Mouse (Mus musculus): ENCODE results near the gene Zfp708.
"Not testable (repeated sequence)": the region's sequence is repeated elsewhere in the genome, so short reads cannot be mapped to it uniquely, and the experiment has no call there.

Zfp708 gene

GRCm38 (mm10) chr13:67097876-67098275 lies at the start of gene Zfp708:
Zfp708 (minus strand) TSS chr13:67097976.
- no peak for DNase-seq (ENCODE audit: low spot score in 2 of 2)

- peak; percentile 70 to 85 for DNase-seq (ENCODE audit: low spot score in 2 of 2)
Observed at GRCm38 (mm10) chr13:67128038-67128721, 30.4 kb upstream of the Zfp708 start.

DNA sequence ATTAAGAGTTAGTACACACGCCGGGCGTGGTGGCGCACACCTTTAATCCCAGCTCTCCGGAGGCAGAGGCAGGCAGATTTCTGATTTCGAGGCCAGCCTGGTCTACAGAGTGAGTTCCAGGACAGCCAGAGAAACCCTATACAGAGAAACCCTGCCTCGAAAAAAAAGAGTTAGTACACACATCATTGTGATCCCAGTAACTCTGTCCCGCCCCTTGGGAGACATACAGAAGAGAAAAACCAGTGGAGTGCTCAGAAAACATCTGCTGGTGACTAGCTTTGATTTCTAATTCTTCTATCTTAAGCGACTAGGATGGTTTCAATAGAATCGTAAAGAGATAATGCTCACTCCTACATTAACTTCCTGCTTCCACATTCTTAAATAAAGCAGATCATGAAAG lies 29.7 kb upstream of the Zfp708 start:
- DNase-seq (ENCODE audit: low spot score in 2 of 2): not testable (repeated sequence)

DNA sequence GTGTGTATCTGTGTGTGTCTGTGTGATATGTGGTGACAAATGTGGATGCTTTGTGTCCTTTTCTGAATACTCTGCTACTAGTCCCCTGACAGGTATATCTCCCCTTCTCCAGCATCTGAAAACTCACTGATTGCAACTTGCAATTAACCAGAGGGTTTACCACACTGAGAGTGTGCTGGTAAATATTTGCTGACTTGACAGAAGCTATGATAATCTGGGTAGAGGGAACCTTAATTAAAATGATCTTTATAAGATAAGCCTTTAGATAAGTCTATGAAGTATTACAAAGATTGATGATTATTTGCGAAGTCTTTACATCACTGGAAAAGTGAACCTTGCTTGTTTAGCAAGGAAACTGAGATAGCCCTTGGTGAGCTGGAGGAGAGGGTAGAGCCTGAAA lies 26.7 kb upstream of the Zfp708 start:
- no peak for DNase-seq (ENCODE audit: low spot score in 2 of 2)

GRCm38 (mm10) chr13:67121360-67121759 lies 23.6 kb upstream of the Zfp708 start, which contains the start of gene Zfp759:
Zfp759 (plus strand) TSS chr13:67121660.
- not testable (repeated sequence) for DNase-seq (ENCODE audit: low spot score in 2 of 2)

- not testable (repeated sequence) for DNase-seq (ENCODE audit: low spot score in 2 of 2)
Observed at GRCm38 (mm10) chr13:67116163-67116562, 18.4 kb upstream of the Zfp708 start, which contains the start of gene Rslcan18. Rslcan18 (minus strand) TSS chr13:67116263.

DNA sequence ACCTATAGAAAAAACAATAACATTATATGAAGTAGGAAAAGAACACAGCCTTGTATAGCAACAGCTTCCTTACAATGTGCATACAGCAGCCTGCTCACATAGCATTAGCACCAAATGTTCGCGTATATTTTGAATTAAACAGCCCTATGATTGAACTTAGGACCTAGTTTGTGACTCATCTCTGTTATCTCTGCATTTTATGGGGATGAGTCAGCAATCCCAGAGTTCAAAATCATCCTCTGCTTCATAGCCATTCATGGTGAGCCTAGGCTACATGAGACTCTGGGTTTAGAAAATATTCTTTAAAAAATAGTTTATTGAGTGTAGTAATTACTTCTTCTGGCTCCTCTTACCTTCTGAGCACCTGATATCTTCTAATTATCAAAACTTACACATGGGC lies 15.5 kb upstream of the Zfp708 start:
- DNase-seq (ENCODE audit: low spot score in 2 of 2): no peak

DNA sequence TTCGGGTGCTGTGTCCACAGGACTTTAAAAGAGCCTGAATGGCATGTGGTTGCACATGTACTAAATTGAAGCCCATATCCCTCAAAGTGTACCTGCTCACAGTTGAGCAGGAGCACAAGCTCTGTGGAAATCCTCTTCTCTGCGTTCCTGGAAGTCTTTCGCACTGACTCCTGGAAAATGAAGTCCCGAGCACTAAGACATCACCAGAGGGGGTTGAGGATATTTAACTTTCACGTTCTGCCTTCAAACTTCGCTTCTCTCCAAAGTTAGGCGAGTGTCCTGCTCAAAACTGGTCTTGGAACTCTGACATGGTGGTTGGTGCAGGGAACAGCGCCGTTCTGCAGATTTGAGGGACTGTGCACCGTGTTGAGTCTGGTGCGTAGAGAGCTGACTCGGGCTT lies 14.3 kb upstream of the Zfp708 start:
- DNase-seq (ENCODE audit: low spot score in 2 of 2): peak in 1 of 2 experiments; percentile 12

- no peak for DNase-seq (ENCODE audit: low spot score in 2 of 2)
Observed at GRCm38 (mm10) chr13:67108821-67109206, 11.0 kb upstream of the Zfp708 start.

- DNase-seq (ENCODE audit: low spot score in 2 of 2): peak; percentile 95 to 97
Observed at GRCm38 (mm10) chr13:67108194-67108820, 10.5 kb upstream of the Zfp708 start, which contains the start of gene Gm28557. Gm28557 (minus strand) TSS chr13:67108604.

GRCm38 (mm10) chr13:67107681-67108080 lies 9.9 kb upstream of the Zfp708 start:
- no peak for DNase-seq (ENCODE audit: low spot score in 2 of 2)

DNA sequence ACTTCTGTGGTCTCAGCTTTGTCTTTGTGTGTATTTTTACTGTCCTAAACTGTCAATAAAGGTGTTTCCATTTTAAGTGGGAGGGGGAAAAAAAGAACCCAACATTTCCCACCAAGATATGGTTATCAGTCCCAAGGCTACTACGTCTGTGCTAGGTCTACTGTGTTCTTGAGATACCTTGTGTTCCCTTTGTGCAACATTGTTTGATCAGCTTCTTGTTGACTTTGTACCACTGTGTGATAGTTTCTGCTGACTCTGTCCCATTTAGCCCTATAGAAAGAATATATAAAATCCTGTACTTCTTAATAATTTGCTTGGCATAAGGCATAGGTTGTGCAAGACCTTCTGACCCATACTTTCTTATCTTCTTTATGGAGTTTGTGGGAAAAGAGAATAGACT lies 7.6 kb downstream of the Zfp708 start:
- no peak for DNase-seq (ENCODE audit: low spot score in 2 of 2)

DNA sequence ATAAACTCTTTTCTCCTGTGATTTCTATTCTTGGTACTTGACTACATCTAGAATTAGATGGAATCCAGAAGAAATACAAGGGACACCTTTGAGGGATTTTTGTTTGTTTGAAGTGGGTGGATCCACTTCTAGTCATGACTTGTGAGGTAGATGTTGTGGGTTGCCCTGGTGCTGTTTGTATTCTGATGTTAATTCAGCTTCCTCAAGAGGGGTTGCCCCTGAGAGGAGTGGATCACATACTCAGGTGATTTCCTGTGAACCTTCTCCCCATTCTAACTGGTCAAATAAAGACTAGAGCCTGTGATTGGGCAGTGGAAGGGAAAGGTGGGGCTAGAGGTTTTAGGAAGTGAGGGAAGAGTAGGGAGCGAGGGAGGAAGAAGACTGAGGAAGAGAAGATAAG lies 15.8 kb downstream of the Zfp708 start:
- DNase-seq (ENCODE audit: low spot score in 2 of 2): peak in 1 of 2 experiments; percentile 9

- peak; percentile 82 to 87 for DNase-seq (ENCODE audit: low spot score in 2 of 2)
Observed at GRCm38 (mm10) chr13:67081142-67081713, 16.5 kb downstream of the Zfp708 start.

- no peak for DNase-seq (ENCODE audit: low spot score in 2 of 2)
Observed at GRCm38 (mm10) chr13:67077244-67077643, 20.5 kb downstream of the Zfp708 start.

- DNase-seq (ENCODE audit: low spot score in 2 of 2): no peak
Observed at GRCm38 (mm10) chr13:67072786-67073185, 25.0 kb downstream of the Zfp708 start.

- DNase-seq (ENCODE audit: low spot score in 2 of 2): no peak
Observed at GRCm38 (mm10) chr13:67065386-67065785, 32.4 kb downstream of the Zfp708 start.

GRCm38 (mm10) chr13:67062427-67062826 lies 35.3 kb downstream of the Zfp708 start:
- DNase-seq (ENCODE audit: low spot score in 2 of 2): no peak

GRCm38 (mm10) chr13:67060786-67061358 lies 36.9 kb downstream of the Zfp708 start, which contains the start of gene Zfp712:
Zfp712 (minus strand) TSS chr13:67061170.
- DNase-seq (ENCODE audit: low spot score in 2 of 2): peak; percentile 92 to 95

- no peak for DNase-seq (ENCODE audit: low spot score in 2 of 2)
Observed at GRCm38 (mm10) chr13:67060161-67060785, 37.5 kb downstream of the Zfp708 start.

All from heart, adult 9 months (tissue).